Mouse (Mus musculus) right cerebral cortex, postnatal 14 days (tissue): ENCODE results near the gene Ftcd.

Experiments
- DNase-seq: peaks from one replicate; pipeline ENCODE4 v3.0.0; 2022

Gene Ftcd

GRCm38 (mm10) chr10:76575374-76575773 is at the start of gene Ftcd:
Gene Ftcd, plus strand, starts transcription at chr10:76575648.
- DNase-seq: no peak

- DNase-seq: no peak
Measured at GRCm38 (mm10) chr10:76530922-76531321, 44.5 kb upstream of the Ftcd start.

- DNase-seq: peak; percentile 97
Measured at GRCm38 (mm10) chr10:76531375-76531774, 44.1 kb upstream of the Ftcd start, which contains the start of gene Lss. Gene Lss, plus strand, starts transcription at chr10:76531588.

GRCm38 (mm10) chr10:76531828-76532227 is 43.6 kb upstream of the Ftcd start:
- DNase-seq: no peak

- no peak for DNase-seq
Measured at GRCm38 (mm10) chr10:76535526-76535925, 39.9 kb upstream of the Ftcd start.

- no peak for DNase-seq
Measured at GRCm38 (mm10) chr10:76537619-76538018, 37.8 kb upstream of the Ftcd start.

- no peak for DNase-seq
Measured at GRCm38 (mm10) chr10:76541336-76542085, 33.9 kb upstream of the Ftcd start.

- no peak for DNase-seq
Measured at GRCm38 (mm10) chr10:76542636-76543375, 32.6 kb upstream of the Ftcd start.

GRCm38 (mm10) chr10:76546566-76546965 is 28.9 kb upstream of the Ftcd start:
- DNase-seq: no peak

- no peak for DNase-seq
Measured at GRCm38 (mm10) chr10:76548218-76548617, 27.2 kb upstream of the Ftcd start.

- peak; percentile 20 for DNase-seq
Measured at GRCm38 (mm10) chr10:76550458-76550857, 25.0 kb upstream of the Ftcd start.

- DNase-seq: no peak
Measured at GRCm38 (mm10) chr10:76551556-76551955, 23.9 kb upstream of the Ftcd start.

- DNase-seq: no peak
Measured at GRCm38 (mm10) chr10:76554061-76554460, 21.4 kb upstream of the Ftcd start.

- DNase-seq: no peak
Measured at GRCm38 (mm10) chr10:76561972-76562371, 13.5 kb upstream of the Ftcd start, which contains the start of gene Spatc1l. Gene Spatc1l, plus strand, starts transcription at chr10:76562272.

GRCm38 (mm10) chr10:76569996-76570685 is 5.3 kb upstream of the Ftcd start:
- no peak for DNase-seq

- no peak for DNase-seq
Measured at GRCm38 (mm10) chr10:76571070-76571469, 4.4 kb upstream of the Ftcd start.

- no peak for DNase-seq
Measured at GRCm38 (mm10) chr10:76572151-76572550, 3.3 kb upstream of the Ftcd start.

GRCm38 (mm10) chr10:76576920-76577319 is 1.5 kb downstream of the Ftcd start:
- no peak for DNase-seq

GRCm38 (mm10) chr10:76584138-76584537 is 8.7 kb downstream of the Ftcd start:
- DNase-seq: no peak

- no peak for DNase-seq
Measured at GRCm38 (mm10) chr10:76586190-76586589, 10.7 kb downstream of the Ftcd start.

- no peak for DNase-seq
Measured at GRCm38 (mm10) chr10:76590197-76590596, 14.7 kb downstream of the Ftcd start.

- DNase-seq: no peak
Measured at GRCm38 (mm10) chr10:76596338-76596737, 20.9 kb downstream of the Ftcd start.

- no peak for DNase-seq
Measured at GRCm38 (mm10) chr10:76602690-76603089, 27.2 kb downstream of the Ftcd start.

- no peak for DNase-seq
Measured at GRCm38 (mm10) chr10:76612473-76612872, 37.0 kb downstream of the Ftcd start.
